Mouse (Mus musculus): Measurements from ENCODE around the gene Tfe3. TPM values are rescaled to one million over a fixed set of nuclear protein-coding genes. Genes with fewer than 3 reads are reported as not detected.
"Not testable (repeated sequence)": the region's sequence is repeated elsewhere in the genome, so short reads cannot be mapped to it uniquely, and the experiment has no call there.

Tfe3 gene
- total RNA-seq, 1 experiment from 2014 or later: 30.7 TPM

DNA sequence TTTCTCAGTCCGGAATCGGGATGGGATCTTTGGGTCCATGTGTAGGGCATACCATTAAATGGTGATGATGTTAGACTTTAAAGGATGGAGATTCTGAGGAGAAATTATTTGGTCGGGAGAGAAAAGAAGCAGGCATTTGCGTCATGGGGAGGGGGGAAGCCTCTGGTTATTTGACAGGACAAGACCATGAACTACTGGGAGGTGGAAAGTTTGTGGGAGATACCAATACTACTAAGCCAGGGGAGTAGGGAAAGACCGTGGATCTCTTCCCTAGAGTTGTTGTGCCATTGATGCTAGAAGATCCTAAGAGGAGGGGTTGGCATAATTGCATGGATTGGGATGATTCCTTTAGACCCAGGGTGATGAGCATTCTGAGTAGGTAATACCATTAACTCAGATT is 27.9 kb downstream of the Tfe3 start:
- ATAC-seq (ENCODE audit: extremely low read depth, insufficient number of reproducible peaks, low FRiP score, poor library complexity, severe bottlenecking): no peak

- no peak for ATAC-seq (ENCODE audit: extremely low read depth, insufficient number of reproducible peaks, low FRiP score, poor library complexity, severe bottlenecking)
These were observed 31.0 kb downstream of the Tfe3 start for GRCm38 (mm10) chrX:7793361-7793760.

DNA sequence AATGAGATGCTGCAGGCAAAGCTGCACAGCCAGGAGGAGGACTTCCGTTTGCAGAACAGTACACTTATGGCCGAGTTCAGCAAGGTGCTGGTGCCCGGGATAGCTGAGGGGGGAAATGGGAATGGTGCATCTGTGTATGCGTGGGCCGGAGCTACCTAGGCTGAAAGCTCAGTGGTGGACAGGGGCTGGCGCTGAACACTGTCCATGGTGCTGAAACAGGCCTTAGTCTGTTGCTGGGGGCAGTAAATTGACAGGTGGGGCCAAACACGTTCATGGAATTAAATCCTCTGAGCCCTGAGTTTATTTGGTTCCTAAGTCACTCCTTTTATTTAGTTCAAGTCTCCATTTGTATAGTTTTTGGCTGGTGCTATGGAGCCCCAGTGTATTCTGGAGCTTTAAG is 32.7 kb downstream of the Tfe3 start:
- ATAC-seq (ENCODE audit: extremely low read depth, insufficient number of reproducible peaks, low FRiP score, poor library complexity, severe bottlenecking): no peak

DNA sequence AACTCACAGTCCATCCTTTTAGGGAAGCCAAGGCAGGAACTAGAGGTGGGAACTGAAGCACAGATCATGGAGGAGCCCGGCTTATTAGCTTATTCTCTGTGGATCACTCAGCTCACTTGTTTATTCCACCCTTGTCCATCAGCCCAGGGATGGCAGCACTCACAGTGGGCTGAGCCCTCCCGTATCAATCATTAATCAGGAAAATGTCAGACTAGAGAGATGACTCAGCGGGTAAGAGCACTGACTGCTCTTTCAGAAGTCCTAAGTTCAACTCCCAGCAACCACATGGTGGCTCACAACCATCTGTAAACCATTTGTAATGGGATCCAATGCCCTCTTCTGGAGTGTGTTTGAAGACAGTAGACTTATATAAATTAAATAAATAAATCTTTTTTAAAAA is 35.0 kb downstream of the Tfe3 start:
- ATAC-seq (ENCODE audit: extremely low read depth, insufficient number of reproducible peaks, low FRiP score, poor library complexity, severe bottlenecking): no peak

GRCm38 (mm10) chrX:7802157-7802556 is 39.8 kb downstream of the Tfe3 start:
- not testable (repeated sequence) for ATAC-seq (ENCODE audit: extremely low read depth, insufficient number of reproducible peaks, low FRiP score, poor library complexity, severe bottlenecking)

GRCm38 (mm10) chrX:7815016-7815415 is 52.7 kb downstream of the Tfe3 start:
- 0 out of 2 replicates have a peak, but pooled peaks have one; percentile 30 for ATAC-seq (ENCODE audit: extremely low read depth, insufficient number of reproducible peaks, low FRiP score, poor library complexity, severe bottlenecking)

DNA sequence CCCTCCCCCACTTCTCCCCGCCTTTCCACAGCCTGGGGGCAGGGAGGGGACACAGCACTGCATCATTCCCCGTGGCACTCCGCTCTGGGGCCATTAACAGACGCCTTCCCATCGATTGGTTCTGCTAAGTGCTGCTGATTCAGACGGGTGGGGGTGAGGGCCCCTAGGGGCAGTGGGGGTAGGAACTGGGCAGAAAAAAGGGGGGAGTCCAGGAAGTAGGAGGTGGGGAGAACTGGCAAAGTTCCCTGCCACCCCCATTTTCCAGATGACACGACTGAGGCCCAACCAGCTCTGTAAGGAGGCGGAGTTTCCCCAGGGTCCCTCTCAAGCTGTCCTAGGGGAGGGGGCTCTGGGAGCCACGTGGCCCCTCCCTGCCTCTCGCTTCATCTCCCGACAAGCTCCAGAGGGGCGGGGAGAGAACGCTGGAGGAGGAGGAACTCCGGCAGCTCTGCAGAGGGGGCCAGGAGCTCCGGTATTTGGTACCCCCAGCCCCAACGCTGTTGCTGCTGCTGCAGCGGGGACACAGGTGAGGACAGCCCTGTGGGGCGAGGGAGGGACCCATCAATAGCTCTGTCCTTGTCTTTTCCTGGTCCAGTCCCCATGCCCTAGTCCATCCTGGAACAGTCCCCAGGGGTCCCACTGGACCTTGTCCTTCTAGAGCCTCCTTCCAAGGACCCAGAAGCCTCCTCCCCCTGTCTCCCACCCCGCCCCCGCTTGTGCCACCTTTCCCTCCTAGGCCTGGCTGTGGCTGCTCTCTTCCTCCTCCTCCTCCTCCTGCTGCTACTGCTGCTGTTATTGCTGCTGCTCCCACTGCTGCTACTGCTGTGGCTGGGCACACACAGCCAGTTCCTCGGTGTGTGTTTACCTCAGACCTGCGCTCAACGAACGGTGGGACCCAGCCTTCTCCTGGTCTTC is 59.8 kb downstream of the Tfe3 start, which contains the start of gene Kcnd1:
Kcnd1 (plus strand) TSS at position 425 of the 915 bp plus-strand sequence.
- no peak for ATAC-seq (ENCODE audit: extremely low read depth, insufficient number of reproducible peaks, low FRiP score, poor library complexity, severe bottlenecking)

Other genes starting within 250 kb of the Tfe3 start
- gene Foxp3, start 188.9 kb upstream of the Tfe3 start, total RNA-seq (2017): 0.61 and 1.5 TPM in 2 replicates
- gene Ppp1r3f, start 188.3 kb upstream of the Tfe3 start, total RNA-seq (2017): 2.1 and 2.6 TPM in 2 replicates
- gene Ccdc22, start 157.0 kb upstream of the Tfe3 start, total RNA-seq (2017): 11.5 and 17.5 TPM in 2 replicates
- not detected in 2 replicates for gene Cacna1f, start 155.5 kb upstream of the Tfe3 start, total RNA-seq (2017)
- 0.93 and 1.8 TPM in 2 replicates for gene Syp, start 124.1 kb upstream of the Tfe3 start, total RNA-seq (2017)
- gene Prickle3, start 105.3 kb upstream of the Tfe3 start, total RNA-seq (2017): 37.0 and 40.0 TPM in 2 replicates
- gene Plp2, start 91.2 kb upstream of the Tfe3 start, total RNA-seq (2017): 137 and 138 TPM in 2 replicates
- 1.4 TPM in 1 of 2 replicates, not detected in the other for gene Magix, start 81.3 kb upstream of the Tfe3 start, total RNA-seq (2017)
- gene Gpkow, start 65.4 kb upstream of the Tfe3 start, total RNA-seq (2017): 67.2 and 69.5 TPM in 2 replicates
- 80.8 and 86.0 TPM in 2 replicates for gene Wdr45, start 48.2 kb upstream of the Tfe3 start, total RNA-seq (2017)
- gene Gm45208, start 40.3 kb upstream of the Tfe3 start, total RNA-seq (2017): 3.0 TPM in 1 of 2 replicates, not detected in the other
- 4.4 and 7.1 TPM in 2 replicates for gene Praf2, start 34.1 kb upstream of the Tfe3 start, total RNA-seq (2017)
- 2.7 TPM in 1 of 2 replicates, not detected in the other for gene Ccdc120, start 11.7 kb upstream of the Tfe3 start, total RNA-seq (2017)
- 261 and 293 TPM in 2 replicates for gene Gripap1, start 27.2 kb downstream of the Tfe3 start, total RNA-seq (2017)
- 2.2 and 2.6 TPM in 2 replicates for gene Kcnd1, start 59.7 kb downstream of the Tfe3 start, total RNA-seq (2017)
- 200 and 206 TPM in 2 replicates for gene Otud5, start 78.8 kb downstream of the Tfe3 start, total RNA-seq (2017)
- 9.3 and 9.5 TPM in 2 replicates for gene Pim2, start 115.7 kb downstream of the Tfe3 start, total RNA-seq (2017)
- gene Slc35a2, start 121.5 kb downstream of the Tfe3 start, total RNA-seq (2017): 23.4 and 25.0 TPM in 2 replicates
- 190 and 213 TPM in 2 replicates for gene Pqbp1, start 136.7 kb downstream of the Tfe3 start, total RNA-seq (2017)
- 33.0 and 43.4 TPM in 2 replicates for gene Timm17b, start 136.8 kb downstream of the Tfe3 start, total RNA-seq (2017)
- gene Gm10491, start 145.3 kb downstream of the Tfe3 start, total RNA-seq (2017): not detected in 2 replicates
- gene Gm10490, start 147.0 kb downstream of the Tfe3 start, total RNA-seq (2017): 1.9 TPM in 1 of 2 replicates, not detected in the other
- not detected in 2 replicates for gene Pcsk1n, start 157.3 kb downstream of the Tfe3 start, total RNA-seq (2017)
- gene Eras, start 166.0 kb downstream of the Tfe3 start, total RNA-seq (2017): not detected in 2 replicates
- gene Hdac6, start 185.3 kb downstream of the Tfe3 start, total RNA-seq (2017): 6.4 and 9.7 TPM in 2 replicates
- gene Gata1, start 215.5 kb downstream of the Tfe3 start, total RNA-seq (2017): 1.4 and 2.0 TPM in 2 replicates